Mouse (Mus musculus) ovary, adult 18-20 months (tissue): Measurements from ENCODE around the gene Adamtsl3.
"Not testable (repeated sequence)": the region's sequence is repeated elsewhere in the genome, so short reads cannot be mapped to it uniquely, and the experiment has no call there.

Experiments
- DNase-seq: peaks from one replicate; pipeline ENCODE4 v3.0.0; 2022; ENCODE audit warnings: low spot score, mixed read lengths

Gene Adamtsl3

GRCm38 (mm10) chr7:82361127-82361526 lies 25.6 kb downstream of the Adamtsl3 start:
- DNase-seq: no peak

DNA sequence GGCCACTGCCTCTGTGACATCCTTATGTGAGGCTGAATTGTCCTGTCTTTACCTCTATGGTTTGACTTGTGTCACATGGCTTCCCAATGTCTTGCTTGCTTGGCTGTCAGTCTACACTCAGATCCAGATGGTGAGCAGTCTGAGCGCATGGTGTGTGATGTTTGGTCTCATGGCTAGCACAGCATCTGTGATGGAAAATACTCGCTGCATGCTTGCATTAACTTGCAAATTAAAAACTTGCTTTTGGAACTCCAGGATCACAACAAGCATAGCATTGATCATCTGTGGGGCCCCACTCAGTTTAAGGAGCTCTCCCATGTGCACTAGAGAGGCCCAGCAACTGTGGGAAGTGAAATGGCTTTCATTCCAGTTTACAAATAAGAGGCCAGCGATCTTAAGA lies 29.1 kb downstream of the Adamtsl3 start:
- DNase-seq: no peak

GRCm38 (mm10) chr7:82366056-82366455 lies 30.6 kb downstream of the Adamtsl3 start:
- no peak for DNase-seq

- no peak for DNase-seq
Measured at GRCm38 (mm10) chr7:82366471-82366870, 31.0 kb downstream of the Adamtsl3 start.

GRCm38 (mm10) chr7:82368047-82368446 lies 32.6 kb downstream of the Adamtsl3 start:
- DNase-seq: no peak

DNA sequence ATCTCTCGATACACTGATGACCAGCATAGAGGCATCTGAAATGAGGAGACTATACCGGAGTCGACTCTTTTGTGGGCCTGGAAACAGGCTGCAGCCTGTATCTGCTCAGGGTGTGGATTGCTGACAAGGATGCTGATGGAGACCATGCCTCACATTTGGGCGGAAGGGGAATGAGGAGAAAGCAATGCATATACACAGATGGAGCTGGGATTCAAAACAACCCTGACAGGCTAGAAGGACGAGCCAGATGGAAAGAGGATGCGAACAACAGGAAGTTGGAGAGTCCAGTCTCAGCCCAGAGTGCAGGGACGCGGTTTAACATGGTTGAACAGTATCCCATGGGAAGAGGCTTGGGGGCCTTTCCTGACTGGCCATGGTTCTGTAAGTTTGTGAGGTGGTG lies 34.6 kb downstream of the Adamtsl3 start:
- DNase-seq: no peak

DNA sequence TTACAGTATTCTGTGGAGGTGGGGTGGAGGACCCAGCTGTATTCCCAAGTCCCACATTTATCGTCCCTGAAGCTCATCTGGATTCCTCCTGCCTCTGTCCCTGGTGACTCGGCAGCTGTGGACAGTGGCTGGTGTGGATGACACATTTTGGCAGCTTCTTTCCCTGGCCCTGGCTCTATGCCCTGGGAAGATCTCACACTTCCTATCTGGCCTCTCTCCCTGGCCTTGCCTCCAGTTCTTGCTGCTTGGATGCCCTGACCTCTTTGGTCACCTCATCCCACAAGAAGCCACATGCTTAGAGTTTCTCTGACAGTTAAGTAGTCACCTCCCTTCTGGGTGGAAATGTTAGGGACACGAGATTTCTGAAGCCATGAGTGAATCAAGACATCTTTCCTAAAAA lies 35.9 kb downstream of the Adamtsl3 start:
- DNase-seq: no peak

DNA sequence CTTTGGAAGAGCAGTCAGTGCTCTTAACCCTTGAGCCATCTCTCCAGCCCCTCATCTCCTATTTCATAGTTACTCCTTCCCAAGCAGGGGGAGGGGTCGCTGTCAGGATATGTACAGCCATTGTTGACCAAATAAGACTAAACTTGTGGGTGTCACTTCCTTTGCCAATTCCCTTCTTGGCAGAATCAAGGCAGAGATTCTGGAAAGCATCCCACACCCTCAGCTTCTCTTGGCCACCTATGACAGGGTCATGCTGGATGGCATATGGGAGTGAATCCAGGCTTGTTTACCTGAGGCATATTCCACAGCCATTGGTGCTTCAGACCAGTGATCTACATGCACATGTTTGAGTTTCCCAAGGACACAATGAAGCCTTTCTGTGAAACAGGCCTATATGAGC lies 42.8 kb downstream of the Adamtsl3 start:
- no peak for DNase-seq

- DNase-seq: no peak
Measured at GRCm38 (mm10) chr7:82379765-82380164, 44.3 kb downstream of the Adamtsl3 start.

DNA sequence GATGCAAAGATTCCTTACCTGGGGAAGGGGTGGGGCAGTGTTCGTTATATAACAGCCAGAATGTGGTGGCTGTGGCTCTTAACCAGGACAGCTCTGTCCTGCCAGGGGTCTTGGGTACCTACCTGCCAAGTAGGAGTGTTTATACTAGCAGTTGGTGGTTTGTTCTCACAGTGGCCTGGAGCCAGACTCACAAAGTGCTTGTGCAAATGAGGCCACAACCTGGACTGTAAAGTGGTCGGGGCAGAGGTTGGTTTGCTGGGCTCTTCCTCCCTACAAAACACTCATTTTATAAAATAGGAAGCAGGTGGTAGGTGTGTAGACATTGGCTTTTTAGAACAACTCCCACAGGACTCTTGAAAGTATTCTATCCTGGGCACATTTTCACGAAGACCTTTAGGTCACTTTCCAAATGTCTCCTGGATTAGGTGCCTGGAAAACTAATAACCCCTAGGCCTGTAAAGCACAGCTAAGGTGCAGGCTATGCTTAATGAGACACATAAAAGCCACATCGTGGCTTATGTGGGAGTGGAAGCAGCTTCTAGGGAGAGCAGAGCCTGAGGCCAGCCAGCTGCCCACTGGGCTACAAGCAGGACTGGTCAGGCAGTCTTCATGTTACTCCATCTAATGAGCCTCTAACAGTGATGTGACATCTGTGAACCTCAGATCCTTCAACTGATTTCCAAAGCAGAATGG lies 47.5 kb downstream of the Adamtsl3 start:
- no peak for DNase-seq

DNA sequence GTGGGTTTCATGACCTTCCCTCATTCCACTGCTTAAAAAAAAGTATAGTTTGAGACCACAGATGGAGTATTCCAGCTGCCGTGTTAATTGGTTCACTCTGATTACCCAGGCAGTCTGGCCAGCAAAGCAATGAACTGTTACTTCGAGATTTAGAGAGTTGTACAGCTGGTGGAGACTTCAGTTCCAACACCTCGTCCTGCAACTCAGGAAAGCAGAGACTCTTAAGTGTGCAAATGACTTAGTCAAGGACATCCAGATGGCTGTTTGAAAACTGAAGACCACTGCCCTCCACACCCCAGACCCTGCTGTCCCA lies 48.0 kb downstream of the Adamtsl3 start:
- DNase-seq: no peak

GRCm38 (mm10) chr7:82387121-82387520 lies 51.6 kb downstream of the Adamtsl3 start:
- no peak for DNase-seq

- no peak for DNase-seq
Measured at GRCm38 (mm10) chr7:82394435-82395186, 59.1 kb downstream of the Adamtsl3 start.

DNA sequence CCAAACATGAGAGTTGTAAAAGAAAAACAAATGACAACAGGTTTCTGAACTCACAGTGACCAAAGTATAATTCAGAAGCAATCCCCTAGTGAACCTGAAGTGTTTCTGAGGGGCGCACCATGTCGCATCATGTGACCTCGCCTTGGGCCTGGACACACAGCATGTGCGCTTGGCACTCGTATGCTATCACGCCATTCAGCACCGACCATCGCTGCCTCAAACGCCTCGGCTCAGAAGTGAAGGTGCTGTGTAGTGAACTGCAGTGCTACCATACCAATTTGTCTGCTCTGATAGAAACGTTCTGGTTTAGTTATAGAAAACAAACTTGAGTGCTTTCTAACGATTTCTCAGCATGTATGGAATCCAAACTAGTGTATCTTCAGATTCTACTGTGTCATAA lies 59.7 kb downstream of the Adamtsl3 start:
- no peak for DNase-seq

GRCm38 (mm10) chr7:82395751-82396512 lies 60.4 kb downstream of the Adamtsl3 start:
- DNase-seq: no peak

GRCm38 (mm10) chr7:82396869-82397268 lies 61.4 kb downstream of the Adamtsl3 start:
- DNase-seq: no peak

- DNase-seq: no peak
Measured at GRCm38 (mm10) chr7:82397632-82398031, 62.1 kb downstream of the Adamtsl3 start.

- no peak for DNase-seq
Measured at GRCm38 (mm10) chr7:82405466-82406045, 70.1 kb downstream of the Adamtsl3 start.

- DNase-seq: no peak
Measured at GRCm38 (mm10) chr7:82410966-82411365, 75.5 kb downstream of the Adamtsl3 start.

- no peak for DNase-seq
Measured at GRCm38 (mm10) chr7:82416653-82417052, 81.2 kb downstream of the Adamtsl3 start.

DNA sequence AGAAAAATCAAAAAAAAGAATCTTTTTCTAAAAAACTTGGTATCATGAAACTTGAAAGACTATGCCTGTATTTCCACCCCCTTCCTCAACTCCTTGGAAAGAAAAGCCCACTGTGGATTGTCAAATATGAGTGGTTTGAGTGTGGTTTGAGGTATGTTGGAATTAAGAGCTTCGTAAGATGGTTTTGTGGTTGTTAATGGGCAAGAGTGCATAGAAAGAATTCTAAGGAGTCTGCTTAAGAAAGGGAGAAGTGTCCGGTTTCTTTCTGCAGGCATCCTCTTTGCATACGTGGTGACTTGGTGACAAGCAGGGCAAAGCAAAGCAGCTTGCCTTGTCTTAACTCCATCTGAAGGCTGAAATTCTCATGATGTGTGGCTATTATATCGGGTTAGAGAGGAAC lies 81.6 kb downstream of the Adamtsl3 start:
- no peak for DNase-seq

DNA sequence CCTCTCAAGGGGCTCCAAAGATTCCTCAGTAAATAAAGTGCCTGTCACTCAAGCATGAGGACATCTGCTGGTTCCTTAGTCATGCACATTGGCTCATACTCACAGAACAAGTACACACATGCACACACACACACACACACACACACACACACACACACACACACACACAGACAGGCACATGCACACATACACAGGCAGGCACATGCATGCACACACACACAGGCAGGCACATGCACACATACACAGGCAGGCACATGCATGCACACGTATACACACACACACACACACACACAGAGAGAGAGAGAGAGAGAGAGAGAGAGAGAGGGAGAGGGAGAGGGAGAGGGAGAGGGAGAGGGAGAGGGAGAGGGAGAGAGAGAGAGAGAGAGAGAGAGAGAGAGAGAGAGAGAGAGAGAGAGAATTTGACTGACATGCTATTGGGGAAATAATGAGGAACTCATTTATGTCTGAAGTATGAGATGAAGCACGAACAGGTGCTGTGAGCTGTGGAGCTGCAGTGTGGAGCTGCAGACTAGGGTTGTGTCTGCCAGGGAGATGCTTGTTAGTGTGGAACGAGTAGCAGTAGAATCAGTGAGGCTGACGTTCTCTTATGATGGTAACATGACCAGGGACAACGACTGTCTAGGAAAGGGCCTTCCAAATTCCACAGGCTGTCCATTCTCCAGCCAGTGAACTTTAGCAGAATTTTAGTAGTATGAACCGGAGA lies 85.0 kb downstream of the Adamtsl3 start:
- DNase-seq: not testable (repeated sequence)
